Mouse (Mus musculus) gastrocnemius, adult 18-20 months (tissue): ENCODE measurements around the gene Atp6v0a2. TPM values are rescaled to one million over a fixed set of nuclear protein-coding genes. Genes with fewer than 3 reads are reported as not detected.

Experiments used
- DNase-seq: peaks from one replicate; pipeline ENCODE4 v3.0.0; 2021; ENCODE audit warnings: low spot score
- total RNA-seq, 2 experiments: library from RNA; stranded (reverse); gene quantifications; 2 replicates each; pipeline ENCODE4 v1.2.3; 2021

The Atp6v0a2 gene
- total RNA-seq, 2 experiments from 2014 or later, result 31.2 to 33.2 TPM

DNA sequence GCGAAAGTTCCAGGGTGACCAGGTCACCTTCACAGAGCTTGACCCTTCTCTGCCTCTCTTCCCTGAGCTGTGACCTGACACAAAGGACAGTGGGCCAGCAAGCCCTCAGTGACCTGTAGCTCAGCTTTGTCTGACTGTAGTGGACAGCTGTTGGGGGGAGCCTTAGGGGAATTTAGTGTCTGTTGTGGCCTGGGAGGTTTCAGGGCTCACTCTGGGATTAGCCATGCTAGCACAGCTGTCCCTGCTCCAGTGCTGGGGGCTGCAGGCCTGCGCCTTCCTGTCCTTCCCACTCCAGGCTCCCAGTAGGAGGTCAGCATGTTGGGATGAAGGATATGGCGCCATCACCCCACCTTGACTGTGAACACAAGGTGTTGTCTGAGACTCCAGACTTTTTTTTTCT is 7.8 kb downstream of the Atp6v0a2 start:
- DNase-seq, result no peak

DNA sequence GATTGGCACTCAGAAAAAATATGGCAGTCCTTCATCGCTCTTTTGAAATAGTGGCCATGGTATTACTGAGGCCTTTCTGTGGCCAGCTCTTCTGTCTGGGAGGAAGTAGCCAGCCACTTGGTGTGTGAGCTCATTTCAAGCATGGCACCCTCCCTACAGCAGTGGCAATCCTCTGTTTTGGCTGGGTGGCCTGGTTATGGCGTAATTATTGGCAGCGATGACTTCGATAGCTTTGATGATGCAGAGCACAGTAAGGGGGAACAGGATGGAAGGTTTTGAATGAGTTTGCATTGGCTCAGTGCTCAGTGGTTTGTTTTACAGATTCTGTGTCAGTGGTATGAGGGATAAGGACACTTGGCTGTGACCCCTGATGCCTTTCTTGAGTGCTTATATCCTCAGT is 8.3 kb downstream of the Atp6v0a2 start:
- no peak for DNase-seq

DNA sequence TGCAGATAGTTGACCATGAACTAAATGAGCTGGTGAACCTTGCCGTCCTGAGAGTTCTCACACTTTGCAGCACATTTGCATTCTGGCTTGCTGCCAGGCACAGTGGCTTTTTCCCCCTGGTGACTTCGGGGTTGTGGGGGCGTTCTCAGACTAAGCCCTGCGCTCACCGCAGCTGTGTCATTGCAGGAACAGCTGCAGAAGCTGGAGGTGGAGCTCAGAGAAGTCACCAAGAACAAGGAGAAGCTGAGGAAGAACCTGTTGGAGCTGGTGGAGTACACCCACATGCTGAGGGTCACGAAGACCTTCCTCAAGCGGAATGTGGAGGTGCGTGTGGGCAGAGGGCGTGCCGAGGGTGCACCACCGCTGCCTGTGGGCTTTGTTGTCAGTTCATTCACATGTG is 8.9 kb downstream of the Atp6v0a2 start:
- no peak for DNase-seq

DNA sequence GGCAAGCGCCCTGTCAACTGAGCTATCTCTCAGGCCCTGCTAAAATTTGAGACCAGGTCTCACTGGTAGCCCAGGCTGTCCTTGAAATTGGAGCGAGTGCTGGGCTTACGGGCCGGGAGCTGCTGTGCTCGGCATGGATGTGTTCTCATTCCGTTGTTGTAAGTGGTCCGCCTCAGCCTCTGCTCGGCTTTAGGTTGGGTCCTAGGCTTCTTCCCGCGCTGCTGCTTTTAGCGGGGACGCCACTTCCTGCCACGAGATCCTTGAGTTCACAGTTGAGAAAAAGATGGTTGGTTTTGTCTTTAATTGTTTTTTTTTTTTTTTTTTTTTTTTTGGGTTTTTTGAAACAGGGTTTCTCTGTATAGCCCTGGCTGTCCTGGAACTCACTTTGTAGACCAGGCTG is 9.5 kb downstream of the Atp6v0a2 start:
- no peak for DNase-seq

DNA sequence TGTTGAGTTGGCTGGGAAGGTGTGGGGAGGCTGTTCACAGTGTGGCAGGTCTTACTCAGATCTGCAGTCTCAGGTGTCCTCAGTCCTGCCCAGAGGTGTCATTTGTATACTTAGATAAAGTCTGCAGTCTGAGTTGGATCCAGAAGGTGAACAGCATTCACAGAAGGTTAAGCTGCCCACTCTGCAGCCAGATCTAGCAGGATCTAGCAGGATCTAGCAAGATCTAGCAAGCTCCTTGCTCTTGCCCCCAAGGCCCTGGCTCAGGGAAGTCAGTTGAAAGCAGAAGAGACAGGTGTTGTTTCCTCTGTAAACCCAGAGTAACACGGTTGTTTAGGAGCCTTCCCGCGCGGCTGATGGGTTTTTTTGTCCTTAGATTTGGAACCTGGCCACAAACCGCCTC is 85.4 kb downstream of the Atp6v0a2 start:
- DNase-seq, result no peak

DNA sequence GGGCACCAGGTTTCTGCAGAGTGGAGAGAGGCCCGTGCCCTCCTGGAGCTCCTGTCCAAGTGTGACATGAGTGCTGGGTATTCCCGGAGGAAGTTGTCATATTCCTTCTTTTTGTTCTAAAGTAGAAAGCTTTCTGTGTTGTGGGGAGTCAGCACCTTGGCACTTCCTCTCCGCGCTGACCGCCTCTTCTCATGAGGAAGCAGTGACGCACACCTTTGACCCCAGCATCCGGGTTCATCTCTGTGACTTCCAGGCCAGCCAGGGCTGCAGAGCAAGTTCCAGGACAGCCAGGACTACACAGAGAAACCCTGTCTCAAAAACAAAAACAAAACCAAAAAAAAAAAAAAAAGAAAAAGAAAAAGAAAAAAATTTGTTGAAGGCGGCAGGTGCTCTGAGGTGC is 86.8 kb downstream of the Atp6v0a2 start:
- DNase-seq, result peak; percentile 8

DNA sequence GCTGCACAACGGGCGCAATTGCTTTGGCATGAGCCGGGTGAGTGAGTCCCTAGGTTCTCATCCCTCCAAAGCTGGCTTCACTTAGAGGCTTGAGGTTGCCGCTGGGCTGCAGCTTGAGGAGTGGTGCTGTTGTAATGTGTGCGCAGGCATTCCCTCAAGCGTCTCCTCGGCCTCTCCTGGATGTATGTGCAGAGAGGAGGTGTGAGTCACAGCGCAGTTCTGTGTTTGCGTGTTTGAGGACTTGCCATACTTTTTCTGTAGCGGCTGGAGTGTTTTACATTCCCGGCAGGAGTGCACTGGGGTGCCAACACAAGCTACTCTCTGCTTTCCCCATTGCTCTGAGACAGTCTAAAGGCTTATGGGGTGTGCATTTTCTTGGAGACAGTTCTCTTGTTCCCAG is 89.6 kb downstream of the Atp6v0a2 start:
- no peak for DNase-seq

DNA sequence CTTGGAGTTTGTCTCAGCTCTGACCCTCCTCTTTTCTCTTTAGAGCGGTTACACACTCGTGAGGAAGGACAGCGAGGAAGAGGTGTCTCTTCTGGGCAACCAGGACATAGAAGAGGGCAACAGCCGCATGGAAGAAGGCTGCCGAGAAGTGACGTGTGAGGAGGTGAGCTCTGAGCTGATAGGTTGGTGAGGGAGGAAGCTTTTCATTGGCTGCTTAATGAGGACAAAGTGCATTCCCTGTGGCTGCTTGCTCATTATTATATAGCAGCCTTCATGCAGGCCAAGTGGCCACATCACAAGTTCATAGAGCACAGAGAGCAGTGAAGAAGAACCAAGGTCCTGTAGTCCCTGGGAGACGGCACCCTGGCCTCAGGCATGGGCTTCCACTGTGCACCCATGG is 90.0 kb downstream of the Atp6v0a2 start:
- DNase-seq, result no peak

DNA sequence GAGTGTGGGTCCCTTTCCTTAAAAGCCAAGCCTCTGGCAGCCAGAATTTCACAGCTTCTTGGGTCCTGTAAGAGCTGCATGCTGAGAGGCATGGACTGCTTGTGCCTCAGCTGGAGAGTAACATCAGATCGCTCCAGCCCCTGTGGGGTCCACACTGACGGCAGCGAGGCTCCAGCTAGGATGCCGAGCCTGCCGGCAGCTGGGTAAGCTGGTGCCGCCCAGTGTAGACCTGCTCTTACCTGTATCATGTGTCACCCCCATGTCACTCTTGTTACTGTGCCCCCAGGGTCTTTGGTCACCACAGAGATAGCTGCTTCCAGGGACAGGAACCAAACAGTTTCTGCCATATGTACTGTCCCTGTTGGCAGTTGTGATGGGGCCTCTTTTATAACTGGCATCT is 94.7 kb downstream of the Atp6v0a2 start:
- DNase-seq, result no peak

DNA sequence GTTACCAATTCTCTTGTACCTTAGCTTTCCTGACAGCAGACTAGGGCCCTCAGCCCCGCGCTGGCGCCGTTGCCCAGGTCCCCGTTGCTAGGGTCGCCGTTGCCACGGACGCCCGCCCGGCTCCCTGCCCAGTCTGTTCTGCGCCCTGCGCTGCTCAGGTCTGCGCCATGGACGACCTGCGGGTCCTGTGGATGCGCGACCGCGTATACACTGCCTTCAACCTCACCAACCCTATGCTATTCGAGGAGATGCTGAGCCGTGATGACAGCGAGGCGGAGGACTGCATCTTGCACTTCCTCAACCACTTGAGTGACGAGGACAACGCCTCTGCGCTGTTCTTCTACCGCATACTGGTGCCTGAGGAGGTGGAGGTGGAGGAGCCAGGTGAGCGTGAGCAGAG is 96.6 kb downstream of the Atp6v0a2 start, which contains the start of gene Dnah10:
TSS of gene Dnah10 (plus strand) at position 89 of the 400 bp plus-strand sequence.
- DNase-seq, result no peak

DNA sequence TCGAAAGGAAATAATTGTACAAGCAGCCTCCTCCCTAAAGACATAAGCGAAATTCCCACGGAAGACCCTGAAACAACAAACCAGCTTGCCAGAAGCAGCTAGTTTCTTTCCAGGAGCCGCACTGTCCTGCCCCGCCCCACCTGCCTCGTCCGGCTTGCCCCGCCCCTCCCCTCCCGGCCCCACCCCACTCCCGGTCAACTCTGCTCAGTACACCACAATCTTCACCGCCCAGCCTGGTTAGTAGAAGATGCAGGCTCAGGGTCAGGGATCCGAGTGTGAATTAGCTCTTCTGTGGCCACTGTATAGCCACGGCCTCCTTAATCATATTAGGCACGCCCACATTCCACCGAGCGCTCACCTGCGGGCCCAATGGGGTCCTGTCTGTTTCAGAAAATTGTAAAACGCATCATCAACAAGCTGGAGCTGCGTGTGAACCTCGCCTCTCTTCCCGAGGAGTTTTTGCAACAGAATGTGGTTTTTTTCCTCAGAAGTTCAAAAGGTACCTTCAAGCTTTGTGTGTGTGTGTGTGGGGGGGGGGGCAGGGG is 101.4 kb downstream of the Atp6v0a2 start:
- no peak for DNase-seq

DNA sequence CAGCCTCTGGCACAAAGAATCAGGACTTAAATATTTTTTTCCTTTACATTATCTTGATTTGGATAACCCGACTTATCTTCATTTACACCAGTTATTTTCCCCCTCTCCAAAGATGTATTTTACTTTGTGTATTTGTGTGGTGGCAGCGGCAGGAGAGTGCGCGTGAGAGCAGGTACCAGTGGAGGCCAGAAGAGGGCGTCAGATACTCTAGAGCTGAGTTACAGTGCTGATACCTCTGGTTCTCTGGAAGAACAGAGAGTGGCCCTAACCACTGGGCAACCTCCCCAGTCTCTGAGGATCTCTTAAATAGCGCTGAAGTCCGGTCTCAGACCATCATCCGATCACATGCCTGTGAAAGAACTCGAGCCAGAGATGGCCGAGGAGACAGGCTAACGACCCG is 105.6 kb downstream of the Atp6v0a2 start:
- DNase-seq, result no peak

DNA sequence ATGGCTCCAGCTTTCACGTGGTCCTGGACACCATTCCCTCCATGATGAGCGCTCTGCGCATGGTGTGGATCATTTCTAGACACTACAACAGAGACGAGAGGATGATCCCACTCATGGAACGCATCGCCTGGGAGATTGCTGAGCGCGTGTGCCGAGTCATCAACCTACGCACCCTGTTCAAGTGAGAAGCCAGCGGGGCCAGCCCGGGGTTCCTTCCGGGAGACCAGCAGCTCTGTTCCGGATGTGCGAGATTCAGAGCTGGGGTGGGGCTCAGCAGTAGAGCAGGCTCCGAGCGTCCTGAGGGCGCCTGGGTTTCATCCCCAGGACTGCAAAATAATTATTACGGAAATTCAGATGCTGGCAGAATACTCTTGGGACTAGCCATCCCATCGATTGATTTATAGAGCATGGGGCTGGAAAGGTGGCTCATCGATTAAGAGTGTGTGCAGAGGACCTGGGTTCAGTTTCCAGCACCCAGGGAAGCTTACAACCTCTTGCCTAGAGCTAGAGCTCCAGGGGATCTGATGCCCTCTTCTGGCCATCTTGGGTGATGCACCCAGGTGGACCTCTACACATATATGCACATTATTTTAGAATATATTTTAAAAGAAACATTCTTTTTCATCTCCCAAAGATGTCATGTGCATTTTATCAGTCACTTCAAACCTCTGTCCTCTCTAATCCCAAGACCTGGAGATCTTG is 113.7 kb downstream of the Atp6v0a2 start:
- no peak for DNase-seq

DNA sequence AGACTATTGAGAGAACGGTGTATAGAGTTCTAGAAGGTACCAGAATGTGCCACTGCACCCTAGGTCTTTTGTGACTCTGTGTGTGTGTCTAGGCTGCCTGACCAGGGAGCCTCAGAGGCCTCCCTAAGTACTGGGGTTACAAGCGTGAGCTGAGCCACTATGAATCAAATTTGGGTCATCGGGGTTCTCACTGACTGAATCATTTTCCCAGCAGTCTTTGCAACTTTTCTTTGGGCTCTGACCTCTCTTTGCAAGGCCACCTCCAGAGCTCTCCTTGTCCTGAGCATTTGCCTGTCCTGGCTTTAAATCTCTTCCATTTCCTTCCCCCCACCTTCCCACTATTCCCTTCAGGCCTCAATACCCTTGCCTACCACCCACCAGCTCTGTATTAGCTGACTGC is 115.5 kb downstream of the Atp6v0a2 start:
- DNase-seq, result no peak

DNA sequence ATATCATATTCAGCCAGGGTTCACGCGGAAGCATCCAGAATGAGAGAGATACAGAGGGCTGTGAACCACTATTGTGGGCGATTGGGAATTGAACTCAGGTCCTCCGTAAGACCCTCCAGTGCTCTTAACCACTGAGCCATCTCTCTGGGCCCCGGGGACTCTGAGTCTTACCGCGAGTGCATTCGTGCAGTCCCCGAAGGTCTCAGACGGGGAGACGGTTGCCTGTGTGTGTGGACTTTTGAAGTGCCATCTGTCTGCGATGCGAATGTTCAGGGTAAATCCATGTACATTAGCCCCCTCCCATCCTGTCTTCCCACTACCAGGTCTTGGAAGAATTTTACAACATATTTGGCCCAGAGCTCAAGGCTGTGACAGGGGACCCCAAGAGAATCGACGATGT is 117.8 kb downstream of the Atp6v0a2 start:
- DNase-seq, result no peak

DNA sequence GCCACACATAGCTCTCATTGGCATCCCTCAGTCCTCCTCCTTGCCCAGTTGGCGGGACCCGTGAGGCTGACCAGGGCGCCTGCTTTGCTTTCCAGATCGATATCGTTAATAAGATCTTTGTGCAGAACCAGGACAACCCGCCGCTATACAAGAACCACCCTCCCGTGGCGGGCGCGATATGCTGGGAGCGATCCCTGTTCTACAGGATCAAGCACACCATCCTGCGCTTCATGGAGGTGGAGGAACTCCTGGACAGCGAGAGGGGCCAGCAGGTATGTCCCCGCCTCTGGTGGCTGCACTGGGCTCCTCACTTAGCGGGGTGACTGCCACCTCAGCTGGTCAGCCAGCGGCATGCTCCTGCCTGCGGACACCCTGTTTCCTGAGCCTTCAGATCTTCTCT is 119.9 kb downstream of the Atp6v0a2 start:
- no peak for DNase-seq

DNA sequence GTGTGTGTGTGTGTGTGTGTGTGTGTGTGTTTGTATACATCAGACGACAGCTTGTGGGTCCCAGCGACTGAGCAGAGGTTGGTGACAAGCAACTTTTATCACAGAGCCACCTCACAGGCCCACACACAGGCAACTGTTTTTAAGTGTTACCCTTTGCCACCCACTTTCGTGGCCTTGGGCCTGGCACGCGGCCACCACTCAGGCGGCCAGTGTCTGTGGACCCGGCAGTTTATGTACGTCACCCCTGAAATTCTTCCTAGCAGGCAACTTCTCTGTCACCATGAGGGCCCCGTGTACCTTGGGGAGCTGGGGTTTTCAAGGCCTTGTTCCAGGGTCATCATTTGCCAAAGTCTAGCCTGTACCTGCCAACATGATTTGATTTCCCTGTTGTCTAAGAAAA is 123.3 kb downstream of the Atp6v0a2 start:
- no peak for DNase-seq

DNA sequence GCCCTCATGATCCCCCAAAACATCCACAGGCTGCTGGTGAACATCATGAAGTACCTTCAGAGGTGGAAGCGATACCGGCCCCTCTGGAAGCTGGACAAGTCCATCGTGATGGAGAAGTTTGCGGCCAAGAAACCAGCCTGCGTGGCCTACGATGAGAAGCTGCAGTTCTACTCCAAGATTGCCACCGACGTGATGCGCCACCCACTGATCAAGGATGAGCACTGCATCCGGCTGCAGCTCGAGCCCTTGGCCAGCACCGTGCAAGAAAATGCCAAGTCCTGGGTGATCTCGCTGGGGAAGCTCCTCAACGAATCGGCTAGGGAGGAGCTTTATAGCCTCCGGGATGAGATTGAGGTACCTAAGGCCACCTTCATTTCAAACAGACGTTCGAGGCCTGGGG is 132.6 kb downstream of the Atp6v0a2 start:
- DNase-seq, result no peak

DNA sequence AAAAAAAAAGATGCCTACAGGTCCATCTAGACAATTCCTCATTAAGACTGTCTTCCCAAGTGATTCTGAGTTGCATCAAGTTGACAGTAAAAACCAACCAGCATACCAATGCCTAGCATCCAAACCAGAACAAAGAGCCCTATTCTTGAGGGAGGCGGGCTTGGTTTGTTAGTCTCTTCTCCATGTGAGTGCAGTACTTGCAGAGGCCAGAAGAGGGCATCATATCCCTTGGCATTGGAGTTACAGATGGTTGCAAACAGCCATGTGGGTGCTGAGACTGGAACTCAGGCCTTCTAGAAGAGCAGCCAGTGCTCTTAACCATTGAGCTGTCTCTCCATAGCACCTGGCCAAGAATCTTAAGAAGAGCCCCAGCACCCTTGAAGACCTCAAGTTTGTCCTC is 133.4 kb downstream of the Atp6v0a2 start:
- no peak for DNase-seq
